Mouse (Mus musculus) embryonic facial prominence, embryonic 12.5 days (tissue): ENCODE results near the gene Ptprm. TPM values are rescaled to one million over a fixed set of nuclear protein-coding genes. Genes with fewer than 3 reads are reported as not detected.

Experiments
- ATAC-seq: fragments of 200-750 bp; cut with Nextera tagmentation; 2 replicates; pipeline ENCODE4 v1.8.0; 2017; ENCODE audit not compliant: insufficient number of reproducible peaks, insufficient read depth, low FRiP score, low TSS enrichment
- H3K27ac ChIP-seq: fragments of 300-500 bp; sonication (generic); 2 replicates; pipeline ENCODE4 v1.5.1; 2016; ENCODE audit warnings: mild to moderate bottlenecking
- H3K27me3 ChIP-seq: fragments of 300-500 bp; sonication (generic); 2 replicates; pipeline ENCODE4 v1.6.1; 2016; ENCODE audit warnings: mild to moderate bottlenecking, moderate library complexity
- H3K36me3 ChIP-seq: fragments of 300-500 bp; sonication (generic); 2 replicates; pipeline ENCODE4 v1.6.1; 2016; ENCODE audit warnings: mild to moderate bottlenecking
- H3K4me1 ChIP-seq: fragments of 300-500 bp; sonication (generic); 2 replicates; pipeline ENCODE4 v1.6.1; 2016
- H3K4me2 ChIP-seq: fragments of 300-500 bp; sonication (generic); replicated peaks from 2 replicates; pipeline ENCODE4 v1.6.1; 2016; ENCODE audit warnings: mild to moderate bottlenecking, moderate library complexity
- H3K4me3 ChIP-seq: fragments of 300-500 bp; sonication (generic); 2 replicates; pipeline ENCODE4 v1.5.1; 2016; ENCODE audit warnings: mild to moderate bottlenecking
- H3K9ac ChIP-seq: fragments of 300-500 bp; sonication (generic); 2 replicates; pipeline ENCODE4 v1.6.1; 2016; ENCODE audit warnings: mild to moderate bottlenecking, moderate library complexity
- H3K9me3 ChIP-seq: fragments of 300-500 bp; sonication (generic); 2 replicates; pipeline ENCODE4 v1.6.1; 2016; ENCODE audit warnings: mild to moderate bottlenecking, moderate library complexity
- WGBS: fragments of 180-500 bp; shearing (Covaris S2); methylation state at CpG from one replicate; pipeline ENCODE4 v1.1.7; 2016; 5-methylcytosine and 5-hydroxymethylcytosine counted together
- polyA plus RNA-seq: library from polyadenylated mRNA; unstranded; fragments of >200 nt; fragmentation: Nextera tagmentation; extraction: Ambion mirVana; gene quantifications from 2 replicates; pipeline ENCODE4 v1.2.1, GENCODE M21; 2016

The Ptprm gene
- polyA plus RNA-seq, 1 experiment from 2014 or later: 17.2 TPM

DNA sequence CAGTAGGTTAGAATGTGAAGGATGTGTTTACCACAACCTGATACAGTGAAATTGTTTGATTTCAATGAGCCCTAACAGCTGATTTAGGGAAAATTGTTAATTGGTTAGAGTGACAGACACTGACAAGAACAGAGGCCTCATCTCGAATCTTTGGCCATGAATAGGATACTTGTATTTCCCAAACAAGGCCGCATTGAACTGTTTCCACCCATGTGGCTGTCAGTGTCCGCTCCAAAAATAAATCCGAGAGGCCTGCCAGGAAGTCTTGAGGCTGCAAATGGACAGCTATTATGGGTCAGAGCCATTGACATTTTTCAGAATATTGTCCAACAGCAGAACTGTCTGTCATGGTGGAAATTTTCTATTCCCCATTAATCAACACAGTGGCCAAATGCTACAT, 409.8 kb downstream of the Ptprm start:
- Histone ChIP-seq H3K27ac (no peak overlapping the region), H3K36me3 (no peaks in the 10 kb centered on the region), H3K4me2 (no peak overlapping the region), H3K9ac (no peak overlapping the region), H3K4me3 (no peak overlapping the region), H3K9me3 (no peaks in the 10 kb centered on the region), H3K27me3 (no peaks in the 10 kb centered on the region), H3K4me1 (no peaks in the 10 kb centered on the region)
- WGBS: 48% methylated on average over 4 of the region's 4 CpGs
- ATAC-seq: no peak

DNA sequence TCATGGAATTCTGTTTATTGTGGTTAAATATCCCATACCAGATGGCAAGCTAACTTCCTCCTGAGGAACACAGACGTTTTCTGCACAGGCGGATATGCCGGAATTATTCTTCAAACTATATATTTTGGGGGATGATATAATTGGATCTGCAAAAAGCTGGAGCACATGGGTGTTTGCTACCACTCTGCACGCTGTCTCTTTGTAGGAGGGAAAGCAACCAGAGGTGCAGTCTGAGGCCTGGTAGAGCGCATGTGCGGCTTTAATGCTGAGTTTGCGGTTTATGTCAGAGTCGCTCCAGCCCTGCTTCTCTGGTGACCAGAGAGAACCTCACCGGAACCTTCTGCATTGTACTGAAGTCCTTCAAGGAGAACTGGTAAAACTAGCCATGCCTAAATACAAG, 410.7 kb downstream of the Ptprm start:
- ATAC-seq: no peak
- 79% methylated on average over 9 of the region's 9 CpGs for WGBS

GRCm38 (mm10) chr17:66925611-66926010, 428.6 kb downstream of the Ptprm start:
- no peak overlapping the region for H3K4me3 ChIP-seq
- H3K4me2 ChIP-seq: no peak overlapping the region
- WGBS: 87% methylated on average over 5 of the region's 5 CpGs
- no peaks in the 10 kb centered on the region for H3K9me3 ChIP-seq
- H3K9ac ChIP-seq: no peak overlapping the region
- ATAC-seq: no peak
- H3K36me3 ChIP-seq: no peaks in the 10 kb centered on the region
- no peaks in the 10 kb centered on the region for H3K27me3 ChIP-seq
- H3K27ac ChIP-seq: no peak overlapping the region
- no peaks in the 10 kb centered on the region for H3K4me1 ChIP-seq

More for the DNA sequence above, 410.7 kb downstream of the Ptprm start:
- Histone ChIP-seq H3K27me3 (no peaks in the 10 kb centered on the region), H3K4me2 (no peak overlapping the region), H3K9ac (no peak overlapping the region), H3K9me3 (no peaks in the 10 kb centered on the region), H3K36me3 (no peaks in the 10 kb centered on the region), H3K4me1 (no peaks in the 10 kb centered on the region), H3K4me3 (no peak overlapping the region), H3K27ac (no peak overlapping the region)

DNA sequence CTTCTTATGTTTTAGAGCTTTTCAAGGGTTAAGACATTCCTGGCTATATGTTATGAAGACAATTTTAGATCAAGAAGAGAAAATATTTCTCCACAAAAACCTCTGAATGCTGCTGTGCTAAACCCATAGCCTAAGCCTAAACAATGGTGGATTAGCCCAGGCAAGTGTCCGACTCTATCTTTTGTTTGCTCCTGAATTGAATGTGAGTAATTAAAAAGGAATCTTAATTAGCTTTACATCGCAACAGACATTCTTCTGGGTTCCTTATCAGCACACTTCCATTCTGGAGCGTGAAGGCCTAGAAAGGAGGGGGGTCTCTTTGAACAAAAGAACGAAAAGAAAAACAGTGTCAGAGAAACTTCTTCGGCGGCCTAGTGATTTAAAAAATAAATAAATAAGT, 439.6 kb downstream of the Ptprm start:
- ATAC-seq: no peak
- no peaks in the 10 kb centered on the region for H3K27me3 ChIP-seq
- H3K9ac ChIP-seq: no peak overlapping the region
- no peak overlapping the region for H3K4me3 ChIP-seq
- H3K27ac ChIP-seq: no peak overlapping the region
- H3K4me1 ChIP-seq: peaks cover 3% of the 10 kb centered on the region; the same call in 1 of the 2 replicates
- H3K36me3 ChIP-seq: no peaks in the 10 kb centered on the region
- 47% methylated on average over 6 of the region's 6 CpGs for WGBS
- H3K9me3 ChIP-seq: no peaks in the 10 kb centered on the region
- H3K4me2 ChIP-seq: no peak overlapping the region

GRCm38 (mm10) chr17:66912533-66912932, 441.7 kb downstream of the Ptprm start:
- Histone ChIP-seq H3K36me3 (no peaks in the 10 kb centered on the region), H3K9ac (no peak overlapping the region), H3K9me3 (no peaks in the 10 kb centered on the region), H3K4me3 (no peak overlapping the region), H3K27me3 (no peaks in the 10 kb centered on the region), H3K4me1 (peaks cover 3% of the 10 kb centered on the region; the same call in 1 of the 2 replicates), H3K4me2 (0 out of 2 replicates have a peak overlapping the region, but pooled peaks have one; percentile 5), H3K27ac (peak overlapping the region; percentile 81)
- WGBS: 28% methylated on average over 6 of the region's 6 CpGs
- no peak for ATAC-seq

- Histone ChIP-seq H3K27me3 (no peaks in the 10 kb centered on the region), H3K9me3 (no peaks in the 10 kb centered on the region), H3K4me3 (no peak overlapping the region), H3K27ac (peak overlapping the region; percentile 81), H3K36me3 (no peaks in the 10 kb centered on the region), H3K4me2 (0 out of 2 replicates have a peak overlapping the region, but pooled peaks have one; percentile 5), H3K9ac (no peak overlapping the region), H3K4me1 (peaks cover 3% of the 10 kb centered on the region; the same call in 1 of the 2 replicates)
- ATAC-seq: no peak
- 59% methylated on average over 11 of the region's 11 CpGs for whole genome bisulfite sequencing
Measured at GRCm38 (mm10) chr17:66912120-66912519, 442.1 kb downstream of the Ptprm start.

- no peak for ATAC-seq
- peaks cover 3% of the 10 kb centered on the region; the same call in 1 of the 2 replicates for H3K4me1 ChIP-seq
- H3K4me2 ChIP-seq: no peak overlapping the region
- H3K27me3 ChIP-seq: no peaks in the 10 kb centered on the region
- 84% methylated on average over 4 of the region's 4 CpGs for WGBS
- no peak overlapping the region for H3K27ac ChIP-seq
- H3K36me3 ChIP-seq: no peaks in the 10 kb centered on the region
- H3K9ac ChIP-seq: no peak overlapping the region
- H3K4me3 ChIP-seq: no peak overlapping the region
- H3K9me3 ChIP-seq: no peaks in the 10 kb centered on the region
Measured at GRCm38 (mm10) chr17:66909901-66910300, 444.4 kb downstream of the Ptprm start.

- 89% methylated on average over 6 of the region's 6 CpGs for WGBS
- H3K27me3 ChIP-seq: no peaks in the 10 kb centered on the region
- no peak overlapping the region for H3K4me3 ChIP-seq
Measured at GRCm38 (mm10) chr17:66908921-66909320, 445.3 kb downstream of the Ptprm start.

GRCm38 (mm10) chr17:66894181-66894580, 460.1 kb downstream of the Ptprm start:
- H3K27me3 ChIP-seq: no peaks in the 10 kb centered on the region
- no peaks in the 10 kb centered on the region for H3K4me1 ChIP-seq
- H3K9ac ChIP-seq: no peak overlapping the region
- no peaks in the 10 kb centered on the region for H3K9me3 ChIP-seq
- H3K36me3 ChIP-seq: no peaks in the 10 kb centered on the region
- H3K4me3 ChIP-seq: no peak overlapping the region
- no peak for ATAC-seq
- no peak overlapping the region for H3K27ac ChIP-seq
- 53% methylated on average over 1 of the region's 1 CpGs for WGBS
- H3K4me2 ChIP-seq: no peak overlapping the region

More at GRCm38 (mm10) chr17:66908921-66909320, 445.3 kb downstream of the Ptprm start:
- H3K4me1 ChIP-seq: peaks cover 3% of the 10 kb centered on the region; the same call in 1 of the 2 replicates
- H3K36me3 ChIP-seq: no peaks in the 10 kb centered on the region
- H3K9ac ChIP-seq: no peak overlapping the region
- H3K4me2 ChIP-seq: no peak overlapping the region
- H3K27ac ChIP-seq: no peak overlapping the region
- ATAC-seq: no peak
- H3K9me3 ChIP-seq: no peaks in the 10 kb centered on the region

DNA sequence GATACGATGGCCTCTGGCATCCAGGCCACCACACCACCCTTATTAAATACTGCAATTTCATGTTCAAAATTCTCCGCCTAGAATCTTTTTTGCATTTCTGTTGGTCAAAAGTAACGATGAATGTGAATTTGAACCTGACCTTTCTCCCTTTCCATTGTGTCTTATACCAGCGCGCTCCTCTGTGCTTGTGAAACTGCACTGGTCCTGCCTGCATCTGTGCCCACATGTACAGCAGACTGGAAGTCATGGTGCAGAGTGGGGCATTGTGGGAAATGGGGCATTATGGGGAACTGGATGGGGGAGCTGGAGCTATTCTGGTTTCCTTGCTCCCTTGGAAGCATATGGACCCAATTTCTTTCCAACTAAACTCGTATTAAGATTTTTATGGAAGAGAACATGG, 462.3 kb downstream of the Ptprm start:
- no peak overlapping the region for H3K27ac ChIP-seq
- no peak overlapping the region for H3K4me3 ChIP-seq
- H3K9me3 ChIP-seq: no peaks in the 10 kb centered on the region
- no peaks in the 10 kb centered on the region for H3K4me1 ChIP-seq
- H3K36me3 ChIP-seq: no peaks in the 10 kb centered on the region
- H3K4me2 ChIP-seq: no peak overlapping the region
- H3K9ac ChIP-seq: no peak overlapping the region
- H3K27me3 ChIP-seq: no peaks in the 10 kb centered on the region
- 82% methylated on average over 6 of the region's 6 CpGs for WGBS
- ATAC-seq: no peak

DNA sequence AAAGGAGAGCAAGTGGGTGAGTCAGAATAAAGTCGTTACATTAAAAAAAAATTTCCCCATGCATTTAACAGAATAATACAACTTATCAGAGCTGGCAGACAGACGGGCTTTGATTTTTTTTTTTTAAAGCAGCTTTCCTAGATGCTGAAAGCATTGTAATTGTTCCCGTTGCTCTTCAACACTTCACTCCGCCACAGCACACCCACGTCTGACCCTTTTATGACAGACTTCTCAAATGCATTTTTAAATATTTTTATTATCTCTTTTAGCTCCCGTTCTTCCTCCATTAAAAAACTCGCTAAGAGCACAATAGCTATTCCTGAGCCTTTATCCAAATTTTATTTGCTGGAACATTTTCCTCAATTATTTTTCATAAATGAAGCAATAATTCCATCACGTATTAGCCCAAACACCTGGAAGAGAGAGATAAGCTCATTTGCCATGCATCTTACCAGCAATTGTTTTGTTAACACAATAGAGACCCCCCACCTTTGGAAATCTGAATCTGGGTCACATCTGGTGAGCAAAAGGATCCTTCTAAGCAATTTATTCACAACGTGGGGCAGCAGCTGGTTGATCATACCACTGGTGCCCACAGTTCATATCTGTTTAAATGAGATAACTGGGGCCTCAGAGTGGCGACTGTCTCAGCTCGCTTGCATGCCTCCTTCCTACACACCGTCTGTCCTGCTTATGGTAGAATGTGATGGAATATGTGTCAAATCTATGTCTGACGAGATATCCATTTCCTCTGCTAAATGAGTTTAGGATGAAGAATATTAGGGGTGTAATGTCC, 463.0 kb downstream of the Ptprm start:
- Histone ChIP-seq H3K9ac (no peak overlapping the region), H3K36me3 (no peaks in the 10 kb centered on the region), H3K4me3 (no peak overlapping the region), H3K27ac (no peak overlapping the region), H3K4me1 (no peaks in the 10 kb centered on the region), H3K27me3 (no peaks in the 10 kb centered on the region), H3K9me3 (no peaks in the 10 kb centered on the region), H3K4me2 (no peak overlapping the region)
- WGBS: 72% methylated on average over 13 of the region's 13 CpGs
- no peak for ATAC-seq

DNA sequence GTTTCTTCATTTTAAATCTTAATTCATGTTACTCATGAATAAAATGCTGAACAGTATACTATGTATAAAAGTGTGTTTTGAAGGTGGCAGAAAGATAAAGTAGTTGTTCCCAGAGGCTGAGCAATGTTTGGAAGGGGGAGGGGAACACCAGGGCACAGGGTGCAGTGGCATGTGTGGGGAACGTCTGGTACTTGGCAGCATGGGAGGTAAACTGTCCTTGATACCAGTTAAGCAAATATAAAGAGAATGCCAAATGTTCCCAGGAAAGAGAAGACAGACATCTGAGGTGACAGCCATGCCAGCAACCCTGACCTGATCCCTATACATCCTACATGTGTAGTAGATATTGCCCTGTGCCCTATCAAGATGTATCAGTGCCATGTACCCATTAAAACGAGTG, 472.0 kb downstream of the Ptprm start:
- H3K9ac ChIP-seq: no peak overlapping the region
- H3K27me3 ChIP-seq: no peaks in the 10 kb centered on the region
- H3K4me3 ChIP-seq: no peak overlapping the region
- H3K9me3 ChIP-seq: no peaks in the 10 kb centered on the region
- H3K27ac ChIP-seq: no peak overlapping the region
- no peaks in the 10 kb centered on the region for H3K36me3 ChIP-seq
- no peak for ATAC-seq
- 68% methylated on average over 2 of the region's 2 CpGs for WGBS
- H3K4me1 ChIP-seq: 0 out of 2 replicates have a peak, but pooled peaks cover 5% of the 10 kb centered on the region
- H3K4me2 ChIP-seq: no peak overlapping the region
